Mouse (Mus musculus): ENCODE measurements at regions not wholly inside any gene's neighbourhood (a gene's known extent, or its start where the extent isn't known, plus 50 kb on each side); places are given as distances from the start of the nearest gene placed in this dataset.
"Not testable (repeated sequence)": the region's sequence is repeated elsewhere in the genome, so short reads cannot be mapped to it uniquely, and the experiment has no call there.

DNA sequence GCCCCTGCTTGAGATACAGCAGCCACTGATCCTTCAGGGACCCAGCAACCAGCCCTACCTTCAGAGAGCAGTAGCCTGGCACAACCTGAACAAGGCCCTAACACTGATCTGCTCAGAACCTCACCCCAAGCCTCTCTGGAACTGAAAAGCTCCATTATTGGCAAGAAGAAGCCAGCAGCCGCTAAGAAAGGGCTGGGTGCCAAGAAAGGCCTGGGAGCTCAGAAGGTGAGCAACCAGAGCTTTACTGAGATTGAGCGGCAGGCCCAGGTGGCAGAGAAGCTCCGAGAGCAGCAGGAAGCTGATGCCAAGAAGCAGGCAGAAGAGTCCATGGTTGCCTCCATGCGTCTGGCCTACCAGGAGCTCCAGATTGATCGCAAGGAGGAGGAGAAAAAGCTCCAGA, 74.4 kb upstream of the Oxtr start:
- DNase-seq (ENCODE audit: low read depth), result peak; percentile 12

- DNase-seq (ENCODE audit: low read depth), result not testable (repeated sequence)
Observed at GRCm38 (mm10) chr6:112563659-112564058, 73.9 kb upstream of the Oxtr start.

GRCm38 (mm10) chr6:112562039-112562438, 72.3 kb upstream of the Oxtr start:
- TF ChIP-seq CTCF (IDR thresholded peaks at IDR 0.05; ENCODE audit: borderline replicate concordance, extremely low read depth, insufficient read depth, insufficient read length), result no peak
- no peak for TF ChIP-seq POLR2A (IDR thresholded peaks at IDR 0.05; ENCODE audit: borderline replicate concordance, extremely low read depth, insufficient read depth, insufficient read length, poor library complexity, severe bottlenecking)

GRCm38 (mm10) chr6:112561568-112561967, 71.8 kb upstream of the Oxtr start:
- no peak for TF ChIP-seq POLR2A (IDR thresholded peaks at IDR 0.05; ENCODE audit: borderline replicate concordance, extremely low read depth, insufficient read depth, insufficient read length, poor library complexity, severe bottlenecking)
- no peak for TF ChIP-seq CTCF (IDR thresholded peaks at IDR 0.05; ENCODE audit: borderline replicate concordance, extremely low read depth, insufficient read depth, insufficient read length)
- peak; percentile 81 for DNase-seq (ENCODE audit: low read depth)

More at GRCm38 (mm10) chr6:112562039-112562438, 72.3 kb upstream of the Oxtr start:
- peak; percentile 40 for DNase-seq (ENCODE audit: low read depth)

- no peak for DNase-seq (ENCODE audit: low read depth)
- TF ChIP-seq POLR2A (IDR thresholded peaks at IDR 0.05; ENCODE audit: borderline replicate concordance, extremely low read depth, insufficient read depth, insufficient read length, poor library complexity, severe bottlenecking) (no peak), CTCF (IDR thresholded peaks at IDR 0.05; ENCODE audit: borderline replicate concordance, extremely low read depth, insufficient read depth, insufficient read length) (no peak)
Observed at GRCm38 (mm10) chr6:112559549-112559948, 69.8 kb upstream of the Oxtr start.

DNA sequence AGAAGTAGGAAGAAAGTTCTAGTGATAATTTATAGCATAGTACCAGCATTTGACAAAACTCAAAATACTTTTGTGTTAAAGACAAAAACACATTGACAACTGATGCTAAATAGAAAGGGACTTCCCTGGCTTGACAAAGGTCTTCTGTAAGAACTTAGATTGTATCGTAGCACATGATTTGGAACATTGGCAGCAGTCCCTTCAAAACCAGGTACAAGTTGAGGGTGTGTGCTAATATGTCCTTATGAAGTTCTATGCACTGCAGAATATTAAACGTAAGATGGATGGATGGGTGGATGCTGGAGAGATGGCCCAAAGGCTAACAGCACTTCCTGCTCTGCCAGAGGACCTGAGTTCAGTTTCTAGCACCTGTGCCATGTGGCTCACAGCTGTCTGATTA, 67.8 kb upstream of the Oxtr start:
- TF ChIP-seq CTCF (IDR thresholded peaks at IDR 0.05; ENCODE audit: borderline replicate concordance, extremely low read depth, insufficient read depth, insufficient read length) (no peak), POLR2A (IDR thresholded peaks at IDR 0.05; ENCODE audit: borderline replicate concordance, extremely low read depth, insufficient read depth, insufficient read length, poor library complexity, severe bottlenecking) (no peak)
- DNase-seq (ENCODE audit: low read depth), result no peak

DNA sequence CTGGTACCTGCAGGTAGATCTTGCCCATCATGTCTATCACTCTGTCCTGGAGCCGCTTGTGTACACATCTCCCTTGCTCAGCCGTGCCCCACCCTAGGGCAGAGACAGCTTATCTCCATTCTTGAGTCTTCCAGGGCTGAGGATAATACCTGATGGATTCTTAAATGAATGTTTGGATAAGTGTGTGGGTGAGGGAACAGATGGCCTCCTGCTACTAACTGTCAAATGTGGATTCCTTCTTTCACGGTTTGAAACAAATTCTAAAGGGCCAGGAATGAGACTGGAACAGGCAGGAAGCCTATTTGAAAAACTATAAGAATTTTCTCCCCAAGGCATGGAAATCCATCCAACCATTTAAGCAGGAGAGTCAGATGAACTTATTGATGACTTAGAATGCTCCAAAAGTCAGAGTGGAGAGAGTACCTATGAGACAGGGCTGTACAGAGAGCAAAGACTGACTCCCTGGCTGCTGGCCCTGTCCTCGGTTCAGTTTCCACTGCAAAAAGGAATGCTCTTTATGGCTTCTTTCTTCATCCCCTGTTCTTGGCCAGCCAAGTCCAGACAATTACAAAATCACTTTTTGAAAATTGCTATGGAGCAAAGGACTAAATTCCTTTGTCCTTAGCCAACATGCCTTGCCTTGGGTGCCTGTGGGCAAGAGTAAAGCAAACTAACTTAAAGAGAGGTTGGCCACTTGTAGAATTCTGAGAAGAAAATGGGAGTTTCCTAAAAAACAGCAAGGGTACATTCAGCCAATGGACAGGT, 66.8 kb upstream of the Oxtr start:
- TF ChIP-seq POLR2A (IDR thresholded peaks at IDR 0.05; ENCODE audit: borderline replicate concordance, extremely low read depth, insufficient read depth, insufficient read length, poor library complexity, severe bottlenecking), result no peak

GRCm38 (mm10) chr6:112554091-112554490, 64.3 kb upstream of the Oxtr start:
- DNase-seq (ENCODE audit: low read depth), result no peak
- TF ChIP-seq CTCF (IDR thresholded peaks at IDR 0.05; ENCODE audit: borderline replicate concordance, extremely low read depth, insufficient read depth, insufficient read length), result no peak
- TF ChIP-seq POLR2A (IDR thresholded peaks at IDR 0.05; ENCODE audit: borderline replicate concordance, extremely low read depth, insufficient read depth, insufficient read length, poor library complexity, severe bottlenecking), result no peak

More for the DNA sequence above, 66.8 kb upstream of the Oxtr start:
- no peak for DNase-seq (ENCODE audit: low read depth)

DNA sequence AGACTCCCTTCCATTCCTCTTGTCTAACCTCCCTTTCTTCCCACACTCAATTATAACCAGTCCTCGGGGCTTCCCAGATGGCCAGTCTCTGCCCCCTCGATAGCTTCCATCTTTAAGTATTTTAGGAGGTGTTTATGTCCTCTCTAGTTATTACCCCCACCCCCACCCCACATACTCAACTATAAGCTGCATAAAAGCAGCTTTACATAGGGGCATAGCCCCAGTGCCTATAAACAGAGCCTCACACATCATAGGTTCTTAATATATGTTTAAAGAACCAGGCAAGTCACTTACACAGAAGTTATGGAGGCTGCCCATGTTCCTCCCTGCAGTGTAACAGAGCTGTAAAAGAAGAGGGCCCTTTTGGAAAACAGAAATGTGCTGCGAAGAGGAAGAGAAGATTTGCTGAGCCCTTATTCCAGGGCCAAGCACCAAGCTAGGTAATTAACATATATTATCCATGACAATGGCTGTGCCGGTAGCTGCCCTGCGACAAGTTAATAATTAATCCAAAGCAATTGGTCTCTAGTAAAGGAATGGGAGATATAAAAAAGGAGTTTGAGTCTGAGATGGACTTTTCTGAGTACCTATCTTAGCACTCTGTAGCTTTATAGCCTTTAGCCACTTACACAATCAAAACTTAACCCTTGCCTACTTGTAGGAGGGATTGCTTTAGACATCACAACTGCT, 63.6 kb upstream of the Oxtr start:
- DNase-seq (ENCODE audit: low read depth), result no peak
- TF ChIP-seq CTCF (IDR thresholded peaks at IDR 0.05; ENCODE audit: borderline replicate concordance, extremely low read depth, insufficient read depth, insufficient read length) (no peak), POLR2A (IDR thresholded peaks at IDR 0.05; ENCODE audit: borderline replicate concordance, extremely low read depth, insufficient read depth, insufficient read length, poor library complexity, severe bottlenecking) (no peak)

DNA sequence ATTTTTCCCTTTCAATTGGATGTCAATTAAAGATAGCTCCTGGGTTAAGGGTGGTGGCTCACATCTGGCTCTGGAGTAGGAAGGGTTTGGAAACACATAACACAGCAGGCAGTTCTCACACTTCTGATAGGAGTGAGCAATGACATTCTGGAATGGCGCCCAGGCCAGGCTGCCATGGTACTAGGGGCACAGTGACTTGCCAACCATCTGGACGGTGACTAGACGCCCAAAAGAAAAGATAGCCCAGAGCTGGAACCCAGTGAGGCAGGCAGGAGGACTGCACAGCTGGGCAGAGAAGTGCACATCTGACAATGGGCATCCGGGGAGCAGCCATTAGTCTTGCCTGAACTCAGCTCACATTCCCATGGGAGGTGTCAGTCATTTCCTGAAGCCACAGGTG, 62.8 kb upstream of the Oxtr start:
- no peak for DNase-seq (ENCODE audit: low read depth)
- TF ChIP-seq CTCF (IDR thresholded peaks at IDR 0.05; ENCODE audit: borderline replicate concordance, extremely low read depth, insufficient read depth, insufficient read length) (no peak), POLR2A (IDR thresholded peaks at IDR 0.05; ENCODE audit: borderline replicate concordance, extremely low read depth, insufficient read depth, insufficient read length, poor library complexity, severe bottlenecking) (no peak)

DNA sequence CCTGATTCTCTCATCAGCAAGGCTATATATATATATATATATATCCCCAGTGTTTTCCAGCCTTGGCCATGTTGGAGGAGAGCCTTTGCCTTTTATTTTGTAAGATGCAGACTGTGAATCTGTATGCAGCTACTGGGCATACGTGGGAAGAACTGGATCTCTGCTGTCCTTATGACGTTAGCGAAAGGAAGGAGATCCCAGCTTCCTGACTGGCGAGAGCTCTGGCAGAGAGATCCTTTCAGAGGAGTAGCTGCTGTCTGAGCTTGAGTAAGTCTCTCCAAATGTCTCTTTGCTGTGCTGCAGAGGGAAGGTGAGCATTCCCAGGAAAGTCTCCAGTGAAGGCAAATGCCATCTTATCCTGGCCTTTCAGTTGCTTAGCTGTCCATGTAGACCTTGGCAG, 61.6 kb upstream of the Oxtr start:
- DNase-seq (ENCODE audit: low read depth), result no peak
- no peak for TF ChIP-seq POLR2A (IDR thresholded peaks at IDR 0.05; ENCODE audit: borderline replicate concordance, extremely low read depth, insufficient read depth, insufficient read length, poor library complexity, severe bottlenecking)

DNA sequence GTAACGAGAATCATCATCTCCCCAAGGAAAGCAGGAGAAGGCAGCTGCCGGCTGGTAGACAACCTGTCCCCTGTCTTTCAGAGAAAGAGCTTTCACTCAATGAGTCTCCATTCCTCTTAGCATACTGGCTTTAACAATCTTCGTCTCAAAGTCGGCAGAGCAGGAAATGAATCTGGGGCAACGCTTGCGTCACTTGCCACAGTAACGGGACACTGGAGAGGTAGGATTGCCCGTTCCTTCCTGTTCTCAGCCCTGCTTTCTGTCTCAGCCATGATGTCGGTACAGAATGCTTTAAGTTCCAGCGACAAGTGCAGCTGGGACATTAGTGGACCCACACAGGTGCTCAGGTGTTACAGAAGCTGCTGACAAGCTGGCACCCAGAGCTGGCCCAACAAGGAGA, 57.5 kb upstream of the Oxtr start:
- no peak for TF ChIP-seq POLR2A (IDR thresholded peaks at IDR 0.05; ENCODE audit: borderline replicate concordance, extremely low read depth, insufficient read depth, insufficient read length, poor library complexity, severe bottlenecking)
- no peak for TF ChIP-seq CTCF (IDR thresholded peaks at IDR 0.05; ENCODE audit: borderline replicate concordance, extremely low read depth, insufficient read depth, insufficient read length)
- DNase-seq (ENCODE audit: low read depth), result no peak
